Mouse (Mus musculus) kidney, postnatal 0 days (tissue): ENCODE results near the gene Emilin2. TPM values are rescaled to one million over a fixed set of nuclear protein-coding genes. Genes with fewer than 3 reads are reported as not detected.

ENCODE experiments used
- ATAC-seq: fragments of 200-750 bp; cut with Nextera tagmentation; replicated peaks from 2 replicates; pipeline ENCODE4 v1.8.0; 2017; ENCODE audit warnings: low read depth, moderate number of reproducible peaks, moderate TSS enrichment, moderate library complexity; ENCODE audit not compliant: low FRiP score
- DNase-seq: peaks from one replicate; pipeline ENCODE4 v3.0.0-alpha.2; 2016; ENCODE audit warnings: low spot score
- H3K27ac ChIP-seq: fragments of 300-500 bp; sonication (generic); 2 replicates; pipeline ENCODE4 v1.5.1; 2014; ENCODE audit warnings: mild to moderate bottlenecking
- H3K27me3 ChIP-seq: fragments of 300-500 bp; sonication (generic); 2 replicates; pipeline ENCODE4 v1.6.1; 2014; ENCODE audit warnings: low read length, mixed read lengths; ENCODE audit not compliant: insufficient read depth
- H3K36me3 ChIP-seq: fragments of 300-500 bp; sonication (generic); 2 replicates; pipeline ENCODE4 v1.6.1; 2014; ENCODE audit warnings: low read length, mixed read lengths; ENCODE audit not compliant: insufficient read depth
- H3K4me1 ChIP-seq: fragments of 300-500 bp; sonication (generic); replicated peaks from 2 replicates; pipeline ENCODE4 v1.6.1; 2014; ENCODE audit warnings: antibody characterized with exemption, low read length, mixed read lengths; ENCODE audit not compliant: insufficient read depth
- H3K4me2 ChIP-seq: fragments of 300-500 bp; sonication (generic); 2 replicates; pipeline ENCODE4 v1.6.1; 2014; ENCODE audit warnings: mild to moderate bottlenecking, low read length, moderate library complexity, mixed read lengths
- H3K4me3 ChIP-seq: fragments of 300-500 bp; sonication (generic); replicated peaks from 2 replicates; pipeline ENCODE4 v1.5.1; 2014; ENCODE audit warnings: low read depth, low read length
- H3K9ac ChIP-seq: fragments of 300-500 bp; sonication (generic); 2 replicates; pipeline ENCODE4 v1.6.1; 2014; ENCODE audit warnings: low read depth, low read length
- H3K9me3 ChIP-seq: fragments of 300-500 bp; sonication (generic); replicated peaks from 2 replicates; pipeline ENCODE4 v1.6.1; 2016; ENCODE audit warnings: low read length, inconsistent platforms, mixed read lengths
- CTCF ChIP-seq: IDR thresholded peaks from 2 replicates; pipeline ENCODE4 v1.5.1; 2016; ENCODE audit warnings: antibody characterized with exemption, low read depth, mild to moderate bottlenecking, moderate library complexity
- WGBS: fragments of 180-500 bp; shearing (Covaris S2); extraction: QIAGEN DNeasy Blood & Tissue Kit; methylation state at CpG from one replicate; pipeline ENCODE4 v1.1.7; 2014; 5-methylcytosine and 5-hydroxymethylcytosine counted together
- polyA plus RNA-seq: library from polyadenylated mRNA; unstranded; fragments of >200 nt; fragmentation: Nextera tagmentation; extraction: Ambion mirVana; gene quantifications from 2 replicates; pipeline ENCODE4 v1.2.1, GENCODE M21; 2015

The Emilin2 gene
- polyA plus RNA-seq, 1 experiment from 2014 or later = 2.4 TPM

- WGBS = 72% methylated on average over 2 of the region's 2 CpGs
- ATAC-seq = no peak
- Histone ChIP-seq H3K4me2 (no peak overlapping the region), H3K4me1 (peaks cover 17% of the 10 kb centered on the region; the same call in 1 of the 2 replicates), H3K9ac (no peak overlapping the region), H3K36me3 (0 out of 2 replicates have a peak, but pooled peaks cover 4% of the 10 kb centered on the region), H3K27ac (no peak overlapping the region), H3K9me3 (no peaks in the 10 kb centered on the region), H3K4me3 (no peak overlapping the region), H3K27me3 (no peaks in the 10 kb centered on the region)
- TF ChIP-seq CTCF = no peak
- no peak for DNase-seq
These were observed 58.4 kb downstream of the Emilin2 start for GRCm38 (mm10) chr17:71253391-71253790.

GRCm38 (mm10) chr17:71252101-71252500, 59.7 kb downstream of the Emilin2 start:
- 63% methylated on average over 9 of the region's 9 CpGs for WGBS
- H3K27ac ChIP-seq = peak overlapping the region; percentile 37; the same call in 1 of the 2 replicates
- peaks cover 17% of the 10 kb centered on the region; the same call in 1 of the 2 replicates for H3K4me1 ChIP-seq
- no peak overlapping the region for H3K9ac ChIP-seq
- H3K9me3 ChIP-seq = no peaks in the 10 kb centered on the region
- no peak for ATAC-seq
- peaks cover 13% of the 10 kb centered on the region for H3K36me3 ChIP-seq
- no peak for TF ChIP-seq CTCF
- no peak overlapping the region for H3K4me2 ChIP-seq
- H3K27me3 ChIP-seq = no peaks in the 10 kb centered on the region
- no peak overlapping the region for H3K4me3 ChIP-seq
- DNase-seq = no peak

GRCm38 (mm10) chr17:71251601-71252001, 60.2 kb downstream of the Emilin2 start:
- H3K36me3 ChIP-seq = peaks cover 18% of the 10 kb centered on the region
- TF ChIP-seq CTCF = no peak
- H3K27me3 ChIP-seq = no peaks in the 10 kb centered on the region
- H3K4me3 ChIP-seq = no peak overlapping the region
- ATAC-seq (peak; percentile 53; the same call in 1 of the 2 replicates), DNase-seq (peak; percentile 61)
- peaks cover 17% of the 10 kb centered on the region; the same call in 1 of the 2 replicates for H3K4me1 ChIP-seq
- H3K27ac ChIP-seq = peak overlapping the region; percentile 76
- 25% methylated on average over 6 of the region's 6 CpGs for WGBS
- no peak overlapping the region for H3K9ac ChIP-seq
- H3K4me2 ChIP-seq = no peak overlapping the region
- no peaks in the 10 kb centered on the region for H3K9me3 ChIP-seq

- no peaks in the 10 kb centered on the region for H3K9me3 ChIP-seq
- H3K9ac ChIP-seq = no peak overlapping the region
- ATAC-seq (peak; percentile 24), DNase-seq (peak; percentile 25)
- no peak overlapping the region for H3K4me2 ChIP-seq
- H3K27me3 ChIP-seq = no peaks in the 10 kb centered on the region
- peaks cover 24% of the 10 kb centered on the region for H3K36me3 ChIP-seq
- H3K4me1 ChIP-seq = peaks cover 17% of the 10 kb centered on the region; the same call in 1 of the 2 replicates
- H3K4me3 ChIP-seq = no peak overlapping the region
- 53% methylated on average over 16 of the region's 16 CpGs for WGBS
- TF ChIP-seq CTCF = peak; percentile 23; the same call in 1 of the 2 replicates
- H3K27ac ChIP-seq = peak overlapping the region; percentile 76
These were observed 60.8 kb downstream of the Emilin2 start for GRCm38 (mm10) chr17:71250819-71251600.

- WGBS = 56% methylated on average over 2 of the region's 2 CpGs
- Histone ChIP-seq H3K9ac (no peak overlapping the region), H3K4me1 (peaks cover 17% of the 10 kb centered on the region; the same call in 1 of the 2 replicates), H3K36me3 (peaks cover 32% of the 10 kb centered on the region), H3K9me3 (no peaks in the 10 kb centered on the region), H3K27me3 (no peaks in the 10 kb centered on the region), H3K27ac (peak overlapping the region; percentile 76; the same call in 1 of the 2 replicates), H3K4me3 (no peak overlapping the region), H3K4me2 (no peak overlapping the region)
- no peak for ATAC-seq
- TF ChIP-seq CTCF = no peak
- no peak for DNase-seq
These were observed 61.7 kb downstream of the Emilin2 start for GRCm38 (mm10) chr17:71250046-71250445.

GRCm38 (mm10) chr17:71248963-71249362, 62.8 kb downstream of the Emilin2 start:
- TF ChIP-seq CTCF = no peak
- H3K4me2 ChIP-seq = no peak overlapping the region
- no peak overlapping the region for H3K9ac ChIP-seq
- no peaks in the 10 kb centered on the region for H3K27me3 ChIP-seq
- peaks cover 17% of the 10 kb centered on the region; the same call in 1 of the 2 replicates for H3K4me1 ChIP-seq
- no peak for ATAC-seq
- H3K4me3 ChIP-seq = no peak overlapping the region
- 88% methylated on average over 6 of the region's 6 CpGs for WGBS
- no peaks in the 10 kb centered on the region for H3K9me3 ChIP-seq
- no peak for DNase-seq
- no peak overlapping the region for H3K27ac ChIP-seq
- H3K36me3 ChIP-seq = peaks cover 39% of the 10 kb centered on the region
